ENCODE assay signal across 19 mouse cellular contexts in the genomic region with DNA sequence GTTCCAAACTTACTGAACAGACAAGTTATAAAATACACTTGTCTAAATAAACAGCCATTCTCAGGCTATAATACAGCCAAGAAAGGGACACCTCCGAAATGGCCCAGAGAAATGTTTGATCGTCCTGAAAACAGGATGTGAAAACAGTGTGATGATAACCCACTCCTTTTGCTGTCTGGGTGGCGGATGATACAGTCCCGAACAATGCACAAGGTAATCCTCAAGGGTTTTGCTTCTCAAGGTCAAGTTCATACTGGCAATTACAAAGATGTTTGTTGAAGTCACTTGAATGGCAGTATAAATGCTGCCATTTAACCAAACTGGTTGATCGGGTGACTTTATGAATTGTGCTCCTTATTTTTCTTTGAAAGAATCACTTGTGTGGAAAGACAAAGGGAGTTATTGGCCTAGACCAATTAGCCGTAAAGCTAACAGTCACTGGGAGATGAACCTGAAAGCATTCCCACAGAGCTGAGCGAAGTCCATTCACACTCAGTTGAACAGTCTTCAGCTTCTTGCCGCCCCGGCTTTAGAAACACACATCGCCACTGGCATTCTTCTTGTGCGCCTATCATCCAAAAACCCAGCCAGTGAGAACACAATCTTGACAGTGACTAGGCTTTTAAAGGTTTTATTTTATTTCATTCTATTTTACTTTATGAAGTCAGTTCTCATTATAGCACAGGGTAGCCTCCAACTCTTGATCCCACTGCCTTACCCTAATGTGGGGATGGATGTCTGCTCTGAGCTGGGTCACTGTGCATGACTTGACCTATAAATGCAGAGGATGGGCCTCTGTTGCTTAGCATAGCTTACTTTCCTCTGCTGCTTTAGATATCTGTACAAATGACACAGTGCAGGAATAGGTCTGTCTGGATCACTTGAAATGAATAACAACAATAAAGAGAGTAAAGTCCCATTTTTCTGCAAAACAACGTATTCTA.
A peak's percentile ranks its signal among the peaks of the same experiment; 100 is the strongest.
DNase-seq lines count a peak whose midpoint lies in the region; ATAC-seq lines count a peak whose summit lies in the region.
"Had no signal": no experiment of that assay in that cellular context is flagged by ENCODE, and none has a peak within 500 bp of the region (broad histone marks: within the 10 kb centered on the region; RNA-seq: fewer than 3 reads in every experiment).

No protein-coding gene starts in this region.

- H3K9ac ChIP-seq in embryonic facial prominence, embryonic 14.5 days (ENCODE audit: low read depth, low read length): no peak overlapping the region
- no peak overlapping the region for H3K9ac ChIP-seq in lung, embryonic 15.5 days
- no peak overlapping the region for H3K9ac ChIP-seq in hindbrain, embryonic 13.5 days
- H3K9ac ChIP-seq: embryonic facial prominence, embryonic 12.5 days; heart, embryonic 13.5 days; limb, embryonic 12.5 days; liver, embryonic 14.5 days; midbrain, embryonic 13.5 days had no signal

- 78% methylated on average over 12 of the region's 12 CpGs for WGBS in embryonic facial prominence, embryonic 14.5 days
- 69% methylated on average over 12 of the region's 12 CpGs for WGBS in embryonic facial prominence, embryonic 10.5 days
- WGBS in lung, embryonic 15.5 days: 74% methylated on average over 12 of the region's 12 CpGs
- WGBS in hindbrain, embryonic 13.5 days: 31% methylated on average over 12 of the region's 12 CpGs

- peak; percentile 44; the same call in 1 of the 2 replicates for ATAC-seq in embryonic facial prominence, embryonic 14.5 days (ENCODE audit: low read depth)
- ATAC-seq in lung, embryonic 15.5 days (ENCODE audit: borderline replicate concordance, extremely low read depth, low FRiP score, low TSS enrichment): no peak
- ATAC-seq in hindbrain, embryonic 13.5 days (ENCODE audit: low FRiP score): peak; percentile 49; the same call in 1 of the 2 replicates
- ATAC-seq: midbrain, embryonic 13.5 days had no signal

- H3K4me1 ChIP-seq in embryonic facial prominence, embryonic 14.5 days (ENCODE audit: control insufficient read depth, insufficient read depth, low read length): peaks cover 7% of the 10 kb centered on the region
- peaks cover 15% of the 10 kb centered on the region for H3K4me1 ChIP-seq in embryonic facial prominence, embryonic 10.5 days
- H3K4me1 ChIP-seq in lung, embryonic 15.5 days: peaks cover 10% of the 10 kb centered on the region
- H3K4me1 ChIP-seq in hindbrain, embryonic 13.5 days (replicated peaks): no peaks in the 10 kb centered on the region
- H3K4me1 ChIP-seq: embryonic facial prominence, embryonic 12.5 days; heart, embryonic 13.5 days; limb, embryonic 12.5 days had no signal

- H3K4me3 ChIP-seq in embryonic facial prominence, embryonic 14.5 days (ENCODE audit: low read depth, low read length): no peak overlapping the region
- H3K4me3 ChIP-seq in embryonic facial prominence, embryonic 10.5 days: no peak overlapping the region
- no peak overlapping the region for H3K4me3 ChIP-seq in lung, embryonic 15.5 days
- H3K4me3 ChIP-seq in hindbrain, embryonic 13.5 days: no peak overlapping the region
- H3K4me3 ChIP-seq: embryonic facial prominence, embryonic 12.5 days; heart, embryonic 13.5 days; limb, embryonic 12.5 days; midbrain, embryonic 13.5 days had no signal

- no peaks in the 10 kb centered on the region for H3K9me3 ChIP-seq in embryonic facial prominence, embryonic 14.5 days (ENCODE audit: control insufficient read depth, low read length)
- H3K9me3 ChIP-seq in embryonic facial prominence, embryonic 10.5 days: no peaks in the 10 kb centered on the region
- no peaks in the 10 kb centered on the region for H3K9me3 ChIP-seq in lung, embryonic 15.5 days
- no peaks in the 10 kb centered on the region for H3K9me3 ChIP-seq in hindbrain, embryonic 13.5 days
- H3K9me3 ChIP-seq: embryonic facial prominence, embryonic 12.5 days; heart, embryonic 13.5 days; limb, embryonic 12.5 days; midbrain, embryonic 13.5 days had no signal

- no peak overlapping the region for H3K27ac ChIP-seq in embryonic facial prominence, embryonic 14.5 days (replicated peaks; ENCODE audit: low read depth, low read length)
- no peak overlapping the region for H3K27ac ChIP-seq in embryonic facial prominence, embryonic 10.5 days (replicated peaks)
- H3K27ac ChIP-seq in lung, embryonic 15.5 days: peak overlapping the region; percentile 9; the same call in 1 of the 2 replicates
- H3K27ac ChIP-seq in hindbrain, embryonic 13.5 days: no peak overlapping the region
- H3K27ac ChIP-seq: embryonic facial prominence, embryonic 12.5 days; heart, embryonic 13.5 days; limb, embryonic 12.5 days; liver, embryonic 14.5 days; midbrain, embryonic 13.5 days had no signal

- no peak overlapping the region for H3K4me2 ChIP-seq in embryonic facial prominence, embryonic 14.5 days (ENCODE audit: low read depth, low read length)
- H3K4me2 ChIP-seq in lung, embryonic 15.5 days: no peak overlapping the region
- no peak overlapping the region for H3K4me2 ChIP-seq in hindbrain, embryonic 13.5 days
- H3K4me2 ChIP-seq: embryonic facial prominence, embryonic 12.5 days; heart, embryonic 13.5 days; limb, embryonic 12.5 days; midbrain, embryonic 13.5 days had no signal

- no peaks in the 10 kb centered on the region for H3K27me3 ChIP-seq in embryonic facial prominence, embryonic 14.5 days (replicated peaks; ENCODE audit: control insufficient read depth, insufficient read depth, low read length)
- no peaks in the 10 kb centered on the region for H3K27me3 ChIP-seq in embryonic facial prominence, embryonic 10.5 days (replicated peaks; ENCODE audit: low read depth, poor library complexity, severe bottlenecking)
- H3K27me3 ChIP-seq in lung, embryonic 15.5 days: no peaks in the 10 kb centered on the region
- H3K27me3 ChIP-seq in hindbrain, embryonic 13.5 days: no peaks in the 10 kb centered on the region
- H3K27me3 ChIP-seq: CH12.LX; embryonic facial prominence, embryonic 12.5 days; heart, embryonic 13.5 days; limb, embryonic 12.5 days had no signal

- no peaks in the 10 kb centered on the region for H3K36me3 ChIP-seq in embryonic facial prominence, embryonic 14.5 days (ENCODE audit: control insufficient read depth, insufficient read depth, low read length)
- H3K36me3 ChIP-seq in embryonic facial prominence, embryonic 10.5 days (replicated peaks): no peaks in the 10 kb centered on the region
- no peaks in the 10 kb centered on the region for H3K36me3 ChIP-seq in lung, embryonic 15.5 days
- H3K36me3 ChIP-seq in hindbrain, embryonic 13.5 days: no peaks in the 10 kb centered on the region
- H3K36me3 ChIP-seq: embryonic facial prominence, embryonic 12.5 days; heart, embryonic 13.5 days; limb, embryonic 12.5 days; midbrain, embryonic 13.5 days had no signal

- peak; percentile 38 for DNase-seq in embryonic facial prominence, embryonic 14.5 days (ENCODE audit: low spot score)
- no peak for DNase-seq in embryonic facial prominence, embryonic 10.5 days (ENCODE audit: low spot score)
- no peak for DNase-seq in lung, postnatal 14 days
- peak; percentile 44 for DNase-seq in retina, embryonic 14.5 days (ENCODE audit: low spot score)
- no peak for DNase-seq in gastrocnemius, postnatal 4 days (ENCODE audit: low spot score in 2 of 2)
- DNase-seq in layer of hippocampus, postnatal 25 days (ENCODE audit: extremely low spot score in 1 of 2, low spot score in 1 of 2): no peak
- DNase-seq: adrenal gland, postnatal 36 days; cerebellum, postnatal 10 days; heart, postnatal 4 days; lung, postnatal 4 days; thymus, adult 2 months had no signal

Comparison
In these comparisons a context has a peak if more than half of its experiments do, and no peak if none do; other contexts are left out.
1. DNase-seq: peak in embryonic facial prominence, embryonic 14.5 days (single experiment) and retina, embryonic 14.5 days (single experiment); none in embryonic facial prominence, embryonic 10.5 days (single experiment), lung, postnatal 14 days (single experiment), gastrocnemius, postnatal 4 days (0 of 2) and layer of hippocampus, postnatal 25 days (0 of 2).